Mouse (Mus musculus) hematopoietic multipotent progenitor cell, adult 10-12 weeks (in vitro differentiated cells): Measurements from ENCODE around the gene Itga5. TPM values are rescaled to one million over a fixed set of nuclear protein-coding genes. Genes with fewer than 3 reads are reported as not detected.

Experiments
- polyA plus RNA-seq: library from polyadenylated mRNA; stranded (reverse); fragments of >175 nt; gene quantifications from 2 replicates; pipeline ENCODE4 v1.2.3, GENCODE M21; 2012; ENCODE audit warnings: low replicate concordance

Gene Itga5
- polyA plus RNA-seq = 5.0 and 8.0 TPM in 2 replicates

GRCm38 (mm10) chr15:103366376-103367149, at the start of gene Itga5:
Gene Itga5, minus strand, starts transcription at chr15:103366763.

GRCm38 (mm10) chr15:103339961-103340337, 26.6 kb downstream of the Itga5 start, which contains the start of gene Zfp385a:
Gene Zfp385a, minus strand, starts transcription at chr15:103340093.

GRCm38 (mm10) chr15:103310365-103310910, 56.1 kb downstream of the Itga5 start, which contains the start of gene Gpr84:
Gene Gpr84, minus strand, starts transcription at chr15:103310612.

Other genes starting within 250 kb of the Itga5 start
- 5.7 and 7.2 TPM in 2 replicates for gene Smug1, start 199.7 kb downstream of the Itga5 start, polyA plus RNA-seq
- 1.2 and 3.2 TPM in 2 replicates for gene Cbx5, start 126.9 kb downstream of the Itga5 start, polyA plus RNA-seq
- gene Hnrnpa1, start 126.3 kb downstream of the Itga5 start, polyA plus RNA-seq = 40.2 and 80.3 TPM in 2 replicates
- gene Nfe2, start 108.4 kb downstream of the Itga5 start, polyA plus RNA-seq = 24.0 and 33.2 TPM in 2 replicates
- gene Copz1, start 94.0 kb downstream of the Itga5 start, polyA plus RNA-seq = 13.2 and 36.2 TPM in 2 replicates
- 0.13 and 0.15 TPM in 2 replicates for gene Gpr84, start 56.2 kb downstream of the Itga5 start, polyA plus RNA-seq
- 180 and 361 TPM in 2 replicates for gene Zfp385a, start 26.7 kb downstream of the Itga5 start, polyA plus RNA-seq
- gene Gtsf1, start 63.7 kb upstream of the Itga5 start, polyA plus RNA-seq = not detected in 2 replicates
- gene Gtsf2, start 81.7 kb upstream of the Itga5 start, polyA plus RNA-seq = not detected in 2 replicates
- 24.4 and 46.7 TPM in 2 replicates for gene Nckap1l, start 87.0 kb upstream of the Itga5 start, polyA plus RNA-seq
- 26.6 and 53.7 TPM in 2 replicates for gene Pde1b, start 136.3 kb upstream of the Itga5 start, polyA plus RNA-seq
- gene Ppp1r1a, start 171.2 kb upstream of the Itga5 start, polyA plus RNA-seq = 0.21 TPM in 1 of 2 replicates, not detected in the other
- not detected in 2 replicates for gene Glycam1, start 198.3 kb upstream of the Itga5 start, polyA plus RNA-seq